Mouse (Mus musculus): ENCODE results near the gene Myo5a.
A peak's percentile ranks its signal among the peaks of the same experiment; 100 is the strongest.

Myo5a gene

DNA sequence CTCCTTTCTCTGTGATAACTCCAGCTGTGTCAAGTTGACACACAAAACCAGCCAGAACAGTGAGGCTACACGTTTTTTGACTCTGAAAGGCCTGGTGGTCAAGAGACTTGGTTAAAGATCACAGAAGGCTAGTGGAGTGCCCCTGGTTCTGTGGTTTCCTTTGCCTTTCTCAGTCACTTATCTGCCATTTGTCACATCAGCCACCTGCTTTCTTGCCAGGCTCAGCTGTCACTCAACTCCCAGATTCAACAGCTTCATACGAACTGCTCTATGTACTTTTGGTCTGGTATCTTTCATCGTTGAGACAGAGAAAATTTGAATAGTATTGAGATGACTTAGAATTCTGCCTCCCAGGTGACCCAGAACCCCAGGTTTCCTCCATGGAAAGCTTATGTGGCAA, 183.0 kb downstream of the Myo5a start:
- no peak for DNase-seq

DNA sequence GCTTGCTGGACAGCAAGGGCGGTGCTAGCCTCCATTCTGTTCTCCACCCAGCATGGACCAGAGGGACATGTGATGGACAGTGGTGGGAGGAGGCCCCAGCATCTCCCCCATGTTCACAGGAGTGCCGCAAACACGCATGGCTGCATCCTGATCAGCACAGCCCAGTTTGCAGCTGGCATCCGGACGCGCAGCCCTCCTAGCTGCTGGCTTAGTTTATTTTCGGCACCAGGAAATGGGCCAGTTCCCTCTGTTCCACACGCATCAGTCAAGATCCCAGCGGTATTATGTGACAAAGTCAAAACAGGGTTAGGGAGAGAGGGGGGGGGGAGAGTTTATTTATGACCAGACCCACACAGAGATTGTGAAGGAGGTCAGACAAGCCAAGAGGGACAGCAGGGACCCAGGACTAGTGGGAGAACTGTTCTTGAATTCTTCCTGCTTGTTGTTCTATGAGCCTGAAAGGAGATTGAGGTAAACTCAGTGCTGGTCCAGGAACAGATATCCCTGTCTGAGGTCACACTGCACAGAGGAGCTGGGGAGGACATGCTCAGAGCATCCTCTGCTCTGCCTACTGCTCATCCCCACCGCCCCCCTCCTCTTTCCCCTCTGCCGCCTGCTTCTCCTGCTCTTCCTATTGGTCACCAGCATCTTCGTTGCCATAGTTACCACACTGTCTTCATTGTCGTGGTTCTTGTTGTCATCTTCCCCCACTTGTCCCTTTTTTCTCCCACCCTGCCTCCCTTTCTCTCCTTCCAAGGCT, 183.6 kb downstream of the Myo5a start:
- DNase-seq, result no peak

DNA sequence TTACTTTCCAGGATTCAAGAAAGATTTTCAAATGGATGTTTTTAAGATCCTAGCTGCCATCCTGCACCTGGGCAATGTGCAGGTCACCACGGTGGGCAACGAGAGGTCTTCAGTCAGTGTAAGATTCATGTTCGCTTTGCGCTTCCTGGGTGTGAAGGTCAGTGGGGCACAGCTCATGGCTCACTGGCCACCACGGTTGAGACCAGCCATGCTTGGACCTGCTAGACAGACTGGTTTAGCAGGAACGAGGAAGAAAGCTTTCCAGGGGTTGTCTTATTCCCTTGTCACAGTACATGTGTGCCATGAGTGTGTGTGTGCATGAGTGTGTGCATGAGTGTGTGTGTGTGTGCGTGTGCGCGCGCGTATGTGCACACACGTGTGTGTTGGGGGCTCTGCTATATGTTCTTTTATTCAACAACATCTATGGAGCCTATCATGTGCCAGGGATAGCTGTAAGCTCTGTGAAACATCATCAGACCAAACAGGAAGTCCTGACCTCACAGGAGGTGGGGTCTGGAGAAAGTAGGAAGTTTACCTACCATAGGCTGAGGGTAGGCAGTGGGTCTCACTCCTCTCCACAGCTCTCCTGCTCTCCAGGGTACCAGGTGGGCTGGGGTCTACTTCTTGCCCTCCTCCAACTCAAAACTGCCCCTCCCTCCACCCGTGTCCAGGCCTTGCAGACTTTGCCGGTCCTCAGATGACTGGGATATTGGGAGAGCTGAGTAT, 185.2 kb downstream of the Myo5a start:
- no peak for DNase-seq

DNA sequence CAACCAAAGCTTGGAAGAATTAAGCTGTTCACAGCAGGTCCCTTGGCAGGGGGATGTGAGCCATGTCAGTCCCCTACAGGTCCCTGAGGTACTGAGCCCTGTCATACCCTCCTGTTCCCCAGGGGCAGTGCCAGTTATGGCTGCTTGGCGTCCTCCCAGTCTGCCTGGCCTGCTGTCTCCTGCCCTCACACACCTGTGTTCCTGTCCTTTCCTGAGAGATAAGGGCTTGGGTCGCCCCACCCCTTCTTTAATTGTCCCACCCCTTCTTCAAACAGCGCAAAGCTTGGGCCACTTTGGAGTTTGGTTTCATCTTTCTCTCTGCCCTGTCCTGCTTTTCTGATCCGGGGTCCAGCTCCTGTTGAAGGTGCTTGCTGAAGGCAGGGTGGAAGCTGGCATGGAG, 188.0 kb downstream of the Myo5a start:
- DNase-seq, result no peak

DNA sequence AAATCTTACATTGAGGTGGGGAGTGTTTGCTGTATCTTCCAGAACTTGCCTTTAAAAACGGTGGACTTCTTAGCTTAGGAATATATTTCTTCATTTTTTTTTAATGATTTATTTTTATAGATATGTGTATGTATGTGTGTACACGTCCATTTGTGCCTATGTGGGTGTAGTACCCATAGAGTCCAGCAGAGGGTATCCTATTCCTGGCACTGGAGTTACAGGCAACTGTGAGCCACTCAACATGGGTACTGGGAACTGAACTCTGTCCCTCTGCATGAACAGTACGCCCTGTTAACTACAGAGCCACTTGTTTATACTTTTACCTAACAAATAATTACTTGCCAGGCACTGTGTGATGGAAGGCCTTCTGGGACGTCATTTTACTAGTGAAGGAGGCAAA, 188.8 kb downstream of the Myo5a start:
- DNase-seq, result no peak

DNA sequence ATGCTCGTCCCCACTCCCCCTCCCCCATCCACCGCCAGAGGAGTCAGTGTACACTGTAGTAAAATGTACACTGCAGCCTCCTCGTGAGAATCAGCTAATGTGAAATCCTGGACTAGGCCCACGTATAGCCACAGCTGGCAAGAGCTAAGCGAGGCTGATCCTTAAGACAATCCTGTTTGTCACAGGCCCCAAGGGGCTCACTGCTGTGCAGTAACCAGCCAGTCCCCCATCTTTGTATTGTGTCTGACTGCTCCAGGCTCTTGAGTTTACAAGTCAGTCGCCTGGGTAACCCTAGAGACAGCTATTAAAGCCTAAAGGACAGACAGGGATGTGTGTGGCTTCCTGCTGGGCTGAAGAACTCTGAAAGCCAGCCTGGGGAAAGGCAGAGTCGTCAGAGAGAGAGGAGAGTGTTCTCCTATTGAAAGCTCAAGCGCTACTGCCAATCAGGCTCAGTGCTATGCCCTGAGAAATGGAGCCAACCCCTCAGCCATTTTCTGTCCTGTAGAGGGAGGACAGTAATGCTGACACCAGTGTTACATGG, 190.6 kb downstream of the Myo5a start:
- peak; percentile 18 for DNase-seq

DNA sequence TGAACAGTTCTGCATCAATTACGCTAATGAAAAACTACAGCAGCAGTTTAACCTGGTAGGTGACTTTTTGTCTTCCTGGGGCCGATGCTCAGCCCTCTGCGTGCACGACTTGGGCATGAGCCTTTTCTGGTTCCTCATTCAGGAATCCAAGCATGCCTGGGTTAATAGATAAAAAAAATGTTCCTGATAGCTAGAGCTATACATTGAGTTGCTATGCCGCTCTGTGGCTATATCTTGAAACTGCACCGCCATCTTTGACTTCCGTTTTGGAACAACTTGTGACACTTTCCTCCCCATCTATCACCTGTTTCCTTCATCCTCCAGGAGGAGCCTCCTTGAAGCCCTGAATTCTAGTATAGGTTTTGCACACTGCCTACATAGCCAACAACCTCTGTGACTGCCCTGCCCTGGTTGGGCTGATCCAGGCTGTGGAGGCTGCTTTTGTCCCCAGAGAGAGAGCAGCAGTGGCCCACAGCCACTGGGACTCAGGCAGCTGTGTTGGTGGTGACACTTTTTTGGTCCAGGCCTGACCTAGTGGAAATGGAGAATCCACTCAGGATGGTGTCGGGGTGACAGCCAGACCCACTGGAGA, 191.5 kb downstream of the Myo5a start:
- no peak for DNase-seq

DNA sequence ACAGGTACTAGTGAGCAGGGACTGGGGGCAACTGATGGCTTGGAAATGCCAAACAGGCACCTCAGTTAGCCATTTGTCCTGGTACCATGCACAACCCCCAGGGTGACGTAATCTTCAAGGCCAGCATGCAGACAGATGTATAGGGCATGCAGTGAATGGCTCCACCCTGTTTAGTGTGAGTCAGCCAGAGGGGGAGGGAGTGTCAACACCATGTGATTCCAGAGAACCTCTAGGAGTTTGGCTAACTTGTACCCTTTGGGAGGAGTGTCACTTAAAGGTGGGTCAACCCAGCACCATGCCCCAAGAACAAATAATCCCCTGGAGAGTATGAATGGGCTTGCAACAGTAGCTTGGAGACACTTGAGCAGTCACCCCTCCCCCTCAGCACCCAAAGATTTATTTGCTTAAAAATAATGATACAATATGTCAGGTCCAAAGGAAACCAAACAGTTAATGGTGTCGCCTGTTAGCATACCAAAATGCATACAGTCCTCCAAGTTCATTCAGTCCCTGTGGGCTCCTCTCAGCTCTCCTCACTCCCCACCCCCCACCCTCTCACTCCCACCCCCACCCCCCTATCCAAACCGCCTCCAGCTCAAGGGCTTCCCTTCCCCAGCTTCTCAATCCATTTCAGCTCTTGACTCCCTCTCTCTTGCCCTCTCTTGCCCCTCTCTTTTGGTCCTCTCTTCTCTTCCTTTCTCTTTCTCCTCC, 193.3 kb downstream of the Myo5a start:
- DNase-seq, result no peak

DNA sequence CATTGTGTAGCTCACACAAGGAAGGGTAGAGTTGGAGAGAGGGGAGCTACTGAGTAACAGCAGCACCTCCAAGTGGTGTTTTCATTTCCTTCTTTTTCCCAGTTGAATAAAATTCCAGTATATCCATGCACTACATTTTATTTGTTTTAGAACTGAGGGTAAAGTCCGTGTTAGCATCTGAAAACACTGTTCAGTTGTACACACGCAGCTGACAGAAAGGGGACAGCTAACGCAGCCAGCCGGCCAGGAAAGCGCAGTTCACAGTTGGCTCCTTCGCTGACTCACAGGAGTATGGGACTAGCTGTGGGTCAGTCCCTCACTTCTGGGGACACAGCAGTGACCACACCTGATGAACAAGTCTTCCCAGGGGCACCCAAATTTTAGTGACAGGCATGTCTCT, 196.3 kb downstream of the Myo5a start:
- no peak for DNase-seq

DNA sequence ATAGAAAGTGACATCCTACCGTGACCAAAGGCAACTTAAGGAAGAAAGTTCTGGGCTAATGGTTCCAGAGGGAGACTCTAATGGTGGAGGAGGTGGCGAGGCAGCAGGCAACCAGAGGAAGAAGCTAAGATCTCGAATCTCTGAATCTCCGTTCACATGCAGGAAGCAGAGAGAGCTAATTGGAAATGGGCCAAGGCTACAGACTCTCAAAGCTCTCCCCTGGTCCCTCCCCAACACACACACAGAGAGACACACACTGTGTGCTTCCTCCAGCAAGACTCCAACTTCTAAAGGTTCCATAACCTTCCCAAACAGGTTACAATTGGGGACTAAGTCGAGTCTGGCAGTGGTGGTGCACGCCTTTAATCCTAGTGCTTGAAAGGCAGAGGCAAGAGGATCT, 199.6 kb downstream of the Myo5a start:
- no peak for DNase-seq

DNA sequence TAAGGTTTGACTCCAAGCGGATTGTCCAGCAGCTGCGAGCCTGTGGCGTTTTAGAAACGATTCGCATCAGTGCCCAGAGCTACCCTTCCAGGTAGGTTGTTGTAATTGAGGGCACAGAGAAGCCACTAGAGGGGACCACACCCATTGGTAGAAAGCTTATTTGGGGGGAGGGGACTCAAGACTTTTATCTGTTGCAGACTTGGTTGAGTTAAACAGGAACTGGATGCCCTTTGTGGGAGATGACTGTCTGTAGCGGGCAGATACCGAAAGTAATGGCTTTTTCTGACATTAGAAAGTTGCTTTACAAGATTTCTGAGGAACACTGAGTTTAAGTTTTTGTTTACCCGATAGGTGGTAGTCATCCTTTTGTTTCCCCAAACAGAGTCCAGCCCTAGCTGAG, 200.7 kb downstream of the Myo5a start:
- no peak for DNase-seq
